Mouse (Mus musculus) cortical plate, adult 2 months (tissue): ENCODE results near the gene Trim21.

Source experiments
- CTCF ChIP-seq: fragments of 200-500 bp; IDR thresholded peaks from 2 replicates; pipeline ENCODE4 v1.5.1; 2011; ENCODE audit warnings: mild to moderate bottlenecking, control low read depth, low read length; ENCODE audit not compliant: insufficient read depth; ENCODE audit errors: extremely low read depth
- POLR2A ChIP-seq: fragments of 200-500 bp; IDR thresholded peaks from 2 replicates; pipeline ENCODE4 v1.6.1; 2011; ENCODE audit warnings: mild to moderate bottlenecking, low read length, control low read depth; ENCODE audit not compliant: insufficient read depth; ENCODE audit errors: extremely low read depth

DNA sequence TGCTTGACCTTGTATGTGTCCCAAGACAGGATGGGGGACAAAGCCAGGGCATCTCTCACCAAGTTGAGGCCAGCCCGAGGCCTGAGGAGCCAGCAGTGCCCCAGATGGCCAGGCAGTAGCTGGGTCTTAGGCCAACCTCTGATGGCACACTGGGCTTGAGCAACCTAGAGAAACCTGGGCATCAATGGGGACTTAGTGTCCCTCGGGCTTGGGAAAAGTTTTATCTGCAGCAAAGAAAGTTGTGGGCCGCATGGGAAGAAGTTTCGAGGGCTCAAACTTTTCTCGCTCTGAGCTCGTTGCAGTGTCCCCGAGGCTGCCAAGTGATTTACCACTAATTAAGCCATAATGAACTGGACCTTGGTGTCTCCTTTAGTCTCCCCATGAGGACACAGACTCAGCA lies 55.6 kb downstream of the Trim21 start:
- TF ChIP-seq CTCF = no peak
- TF ChIP-seq POLR2A = no peak
